In genomic region chr4:133553448-133554330, GRCm38 (mm10) we compare ENCODE assay signal across 14 mouse cellular contexts. TPM values are rescaled to one million over a fixed set of nuclear protein-coding genes. Genes with fewer than 3 reads are reported as not detected.
DNase-seq lines count a peak whose midpoint lies in the region; ATAC-seq and TF ChIP-seq lines count a peak whose summit lies in the region.
"Had no signal": no experiment of that assay in that cellular context is flagged by ENCODE, and none has a peak within 500 bp of the region (broad histone marks: within the 10 kb centered on the region; RNA-seq: fewer than 3 reads in every experiment).

No protein-coding gene starts in this region.

- ATAC-seq in granulocyte monocyte progenitor cell, adult 5-6 weeks (replicated peaks; ENCODE audit: poor library complexity, severe bottlenecking): peak; percentile 36; the same call in 1 of the 2 replicates
- ATAC-seq in intestine, embryonic 16.5 days: peak; percentile 28
- no peak for ATAC-seq in monocyte, adult 5-6 weeks (replicated peaks; ENCODE audit: insufficient number of reproducible peaks, low FRiP score, low TSS enrichment, poor library complexity, severe bottlenecking)
- ATAC-seq in forebrain, embryonic 15.5 days (replicated peaks): no peak
- ATAC-seq: lung, postnatal 0 days had no signal

- in situ Hi-C loops in ES-E14 (cut with MboI; ENCODE audit: low sequenced_read_pairs in 2 of 2, unreplicated experiment in 2 of 2): no loop called here

- 62% methylated on average over 19 of the region's 19 CpGs for WGBS in intestine, embryonic 16.5 days
- 80% methylated on average over 19 of the region's 19 CpGs for WGBS in forebrain, embryonic 15.5 days

- peaks cover 0 to 6% of the 10 kb centered on the region in 2 experiments; a peak in 1 of 4 replicates for H3K4me1 ChIP-seq in ES-E14 (ENCODE audit: control insufficient read depth in 2 of 2, insufficient read depth in 2 of 2, low read length in 2 of 2, poor library complexity in 1 of 2)
- H3K4me1 ChIP-seq in intestine, embryonic 16.5 days (ENCODE audit: control insufficient read depth, insufficient read depth, low read length): peaks cover 13% of the 10 kb centered on the region
- H3K4me1 ChIP-seq in forebrain, embryonic 15.5 days: no peaks in the 10 kb centered on the region

- no peak overlapping the region for H3K27ac ChIP-seq in ES-E14 (ENCODE audit: insufficient read depth, low read depth, low read length, poor library complexity, severe bottlenecking)
- peak overlapping the region; percentile 83 for H3K27ac ChIP-seq in intestine, embryonic 16.5 days (ENCODE audit: low read length)
- H3K27ac ChIP-seq in forebrain, embryonic 15.5 days (replicated peaks): no peak overlapping the region
- H3K27ac ChIP-seq: gastrocnemius, adult 2 months had no signal

- H3K9me3 ChIP-seq in ES-E14 (ENCODE audit: control insufficient read depth, insufficient read depth, low read depth, low read length): no peaks in the 10 kb centered on the region
- 0 out of 2 replicates have a peak, but pooled peaks cover 2% of the 10 kb centered on the region for H3K9me3 ChIP-seq in intestine, embryonic 16.5 days (ENCODE audit: control insufficient read depth, low read length)
- H3K9me3 ChIP-seq in forebrain, embryonic 15.5 days: no peaks in the 10 kb centered on the region

- peak overlapping the region; percentile 37 for H3K4me2 ChIP-seq in intestine, embryonic 16.5 days (ENCODE audit: low read depth, low read length)
- H3K4me2 ChIP-seq in forebrain, embryonic 15.5 days (replicated peaks): no peak overlapping the region

- H3K27me3 ChIP-seq in intestine, embryonic 16.5 days (replicated peaks; ENCODE audit: control insufficient read depth, insufficient read depth, low read length): no peaks in the 10 kb centered on the region
- H3K27me3 ChIP-seq in forebrain, embryonic 15.5 days: 0 out of 2 replicates have a peak, but pooled peaks cover 9% of the 10 kb centered on the region

- H3K4me3 ChIP-seq in ES-E14 (ENCODE audit: insufficient read depth in 1 of 2, low read depth in 1 of 2, low read length in 2 of 2, poor library complexity in 1 of 2, severe bottlenecking in 1 of 2): peak overlapping the region; percentile 16 to 50; a peak in 3 of 4 replicates
- peak overlapping the region; percentile 35 for H3K4me3 ChIP-seq in intestine, embryonic 16.5 days (ENCODE audit: low read length)
- H3K4me3 ChIP-seq in forebrain, embryonic 15.5 days: no peak overlapping the region
- H3K4me3 ChIP-seq: gastrocnemius, adult 2 months; myocyte had no signal

- no peaks in the 10 kb centered on the region for H3K36me3 ChIP-seq in ES-E14 (ENCODE audit: control insufficient read depth, insufficient read depth, low read length, poor library complexity, severe bottlenecking)
- H3K36me3 ChIP-seq in intestine, embryonic 16.5 days (ENCODE audit: control insufficient read depth, insufficient read depth, low read length): no peaks in the 10 kb centered on the region
- H3K36me3 ChIP-seq in forebrain, embryonic 15.5 days: no peaks in the 10 kb centered on the region

- 0 out of 2 replicates have a peak overlapping the region, but pooled peaks have one; percentile 44 for H3K9ac ChIP-seq in ES-E14 (ENCODE audit: insufficient read depth, low read depth, low read length, poor library complexity, severe bottlenecking)
- H3K9ac ChIP-seq in intestine, embryonic 16.5 days (ENCODE audit: low read depth, low read length): peak overlapping the region; percentile 60
- H3K9ac ChIP-seq in forebrain, embryonic 15.5 days (replicated peaks): no peak overlapping the region

- peak; percentile 39 to 43 for DNase-seq in cerebellum, postnatal 10 days
- DNase-seq in cerebellum, adult 11 months: no peak
- DNase-seq in ES-E14 (ENCODE audit: low read depth, low spot score): no peak
- DNase-seq in layer of hippocampus, postnatal 14 days (ENCODE audit: low spot score in 2 of 2): no peak
- DNase-seq: gastrocnemius, adult 2 months; layer of hippocampus, postnatal 36 days; right cerebral cortex, adult 18-20 months; thymus, postnatal 14 days had no signal

TF ChIP-seq in ES-E14, 5 proteins besides CTCF, POLR2A, EP300 and RAD21:
- TF ChIP-seq HCFC1 (IDR thresholded peaks at IDR 0.05; ENCODE audit: borderline replicate concordance, insufficient read depth, low read length) (no peak), CHD2 (IDR thresholded peaks at IDR 0.05; ENCODE audit: low read depth, low read length) (no peak), MAFK (IDR thresholded peaks at IDR 0.05; ENCODE audit: insufficient read depth, low read depth, low read length) (no peak), ZC3H11A (IDR thresholded peaks at IDR 0.05; ENCODE audit: borderline replicate concordance, low read depth, low read length) (no peak), ZNF384 (IDR thresholded peaks at IDR 0.05; ENCODE audit: low read depth, low read length) (no peak)
TF ChIP-seq in ES-E14: peak in this region for 0.

RNA-seq across cellular contexts. Expression of gene Nr0b2, which starts 0.5 kb away (rescaled TPM):
- total RNA-seq in ES-E14 (2012; rRNA removed): 0.31 and 0.32 TPM in 2 replicates
- 4.0 and 6.4 TPM in 2 replicates for total RNA-seq in granulocyte monocyte progenitor cell, adult 5-6 weeks (2014; fragmentation: Nextera tagmentation)
- total RNA-seq in granulocyte monocyte progenitor cell, adult 5-6 weeks (2017): 1.4 and 2.0 TPM in 2 replicates
- polyA plus RNA-seq in intestine, embryonic 16.5 days (2015; fragmentation: Nextera tagmentation; extraction: Ambion mirVana): 9.2 and 10.3 TPM in 2 replicates
- not detected for total RNA-seq in layer of hippocampus, postnatal 14 days (2021)
- not detected in 3 replicates for total RNA-seq in monocyte, adult 5-6 weeks (2017)
- polyA plus RNA-seq in forebrain, embryonic 15.5 days (2015; fragmentation: Nextera tagmentation; extraction: Ambion mirVana): not detected in 2 replicates
- total RNA-seq: gastrocnemius, adult 2 months; layer of hippocampus, postnatal 36 days had no signal
- polyA plus RNA-seq: myocyte had no signal

RNA-seq across cellular contexts. Expression of gene Nudc, which starts 7.9 kb away (rescaled TPM):
- 340 and 358 TPM in 2 replicates for total RNA-seq in ES-E14 (2012; rRNA removed)
- 246 and 253 TPM in 2 replicates for total RNA-seq in granulocyte monocyte progenitor cell, adult 5-6 weeks (2014; fragmentation: Nextera tagmentation)
- total RNA-seq in granulocyte monocyte progenitor cell, adult 5-6 weeks (2017): 262 and 283 TPM in 2 replicates
- polyA plus RNA-seq in intestine, embryonic 16.5 days (2015; fragmentation: Nextera tagmentation; extraction: Ambion mirVana): 214 and 228 TPM in 2 replicates
- total RNA-seq in layer of hippocampus, postnatal 14 days (2021): 100 to 1,000 TPM; 101 to 113 TPM
- 88.6 to 116 TPM (median 99.8 TPM) in 3 replicates for total RNA-seq in monocyte, adult 5-6 weeks (2017)
- 276 and 280 TPM in 2 replicates for polyA plus RNA-seq in forebrain, embryonic 15.5 days (2015; fragmentation: Nextera tagmentation; extraction: Ambion mirVana)

RNA-seq across cellular contexts. Expression of gene Gpatch3, which starts 20.9 kb away (rescaled TPM):
- total RNA-seq in ES-E14 (2012; rRNA removed): 14.4 and 19.9 TPM in 2 replicates
- 4.2 and 17.8 TPM in 2 replicates for total RNA-seq in granulocyte monocyte progenitor cell, adult 5-6 weeks (2014; fragmentation: Nextera tagmentation)
- 18.3 and 23.7 TPM in 2 replicates for total RNA-seq in granulocyte monocyte progenitor cell, adult 5-6 weeks (2017)
- polyA plus RNA-seq in intestine, embryonic 16.5 days (2015; fragmentation: Nextera tagmentation; extraction: Ambion mirVana): 5.5 and 7.5 TPM in 2 replicates
- 1 to 10 TPM; 8.0 TPM for total RNA-seq in layer of hippocampus, postnatal 14 days (2021)
- 30.9 to 41.9 TPM (median 32.6 TPM) in 3 replicates for total RNA-seq in monocyte, adult 5-6 weeks (2017)
- polyA plus RNA-seq in forebrain, embryonic 15.5 days (2015; fragmentation: Nextera tagmentation; extraction: Ambion mirVana): 7.9 and 9.0 TPM in 2 replicates

RNA-seq across cellular contexts. Expression of gene Gpn2, which starts 30.5 kb away (rescaled TPM):
- 39.5 and 52.6 TPM in 2 replicates for total RNA-seq in ES-E14 (2012; rRNA removed)
- 11.5 and 16.2 TPM in 2 replicates for total RNA-seq in granulocyte monocyte progenitor cell, adult 5-6 weeks (2014; fragmentation: Nextera tagmentation)
- total RNA-seq in granulocyte monocyte progenitor cell, adult 5-6 weeks (2017): 21.3 and 27.2 TPM in 2 replicates
- polyA plus RNA-seq in intestine, embryonic 16.5 days (2015; fragmentation: Nextera tagmentation; extraction: Ambion mirVana): 17.1 and 17.3 TPM in 2 replicates
- total RNA-seq in layer of hippocampus, postnatal 14 days (2021): 10 to 100 TPM; 11.1 to 11.4 TPM
- total RNA-seq in monocyte, adult 5-6 weeks (2017): 6.9 to 18.7 TPM (median 16.5 TPM) in 3 replicates
- polyA plus RNA-seq in forebrain, embryonic 15.5 days (2015; fragmentation: Nextera tagmentation; extraction: Ambion mirVana): 24.0 and 25.7 TPM in 2 replicates

RNA-seq across cellular contexts. Expression of gene Kdf1, which starts 34.9 kb away (rescaled TPM):
- total RNA-seq in ES-E14 (2012; rRNA removed): 3.4 and 4.1 TPM in 2 replicates
- 0.32 TPM in 1 of 2 replicates, not detected in the other for total RNA-seq in granulocyte monocyte progenitor cell, adult 5-6 weeks (2014; fragmentation: Nextera tagmentation)
- not detected in 2 replicates for total RNA-seq in granulocyte monocyte progenitor cell, adult 5-6 weeks (2017)
- polyA plus RNA-seq in intestine, embryonic 16.5 days (2015; fragmentation: Nextera tagmentation; extraction: Ambion mirVana): 55.3 and 59.9 TPM in 2 replicates
- not detected for total RNA-seq in layer of hippocampus, postnatal 14 days (2021)
- not detected in 3 replicates for total RNA-seq in monocyte, adult 5-6 weeks (2017)
- polyA plus RNA-seq in forebrain, embryonic 15.5 days (2015; fragmentation: Nextera tagmentation; extraction: Ambion mirVana): 0.18 and 0.41 TPM in 2 replicates
- total RNA-seq: gastrocnemius, adult 2 months had no signal

Comparison
In these comparisons a context has a peak if more than half of its experiments do, and no peak if none do; other contexts are left out.
1. DNase-seq: peak in cerebellum, postnatal 10 days (2 of 2); none in cerebellum, adult 11 months (single experiment), ES-E14 (single experiment) and layer of hippocampus, postnatal 14 days (0 of 2).
2. ATAC-seq: peak in granulocyte monocyte progenitor cell, adult 5-6 weeks (single experiment) and intestine, embryonic 16.5 days (single experiment); none in monocyte, adult 5-6 weeks (single experiment) and forebrain, embryonic 15.5 days (single experiment).